ENCODE assay signal across 8 mouse cellular contexts in the genomic region with DNA sequence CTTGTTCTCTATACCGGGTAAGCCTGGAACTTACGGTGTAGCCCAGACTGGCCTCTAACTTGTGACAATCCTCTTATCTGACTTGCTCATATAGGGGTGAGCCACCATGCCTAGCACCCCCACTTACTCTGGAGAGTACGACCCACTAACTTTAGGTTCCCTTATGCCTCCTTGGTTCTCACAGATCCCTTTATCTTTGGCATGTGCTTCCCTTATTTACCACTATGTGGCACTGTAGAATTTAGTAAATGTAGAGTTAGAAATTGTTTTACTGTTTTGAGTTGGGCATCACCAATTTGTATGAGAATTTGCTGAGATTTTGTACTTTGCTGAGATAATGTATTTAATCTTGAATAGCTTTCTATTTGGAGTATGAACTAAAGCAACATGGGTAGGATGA. TPM values are rescaled to one million over a fixed set of nuclear protein-coding genes. Genes with fewer than 3 reads are reported as not detected.
DNase-seq lines count a peak whose midpoint lies in the region; ATAC-seq and TF ChIP-seq lines count a peak whose summit lies in the region.

No protein-coding gene starts in this region.

- peak; percentile 85 for DNase-seq in forebrain, embryonic 14.5 days (ENCODE audit: low spot score)
- peak; percentile 70 for DNase-seq in limb, embryonic 14.5 days (ENCODE audit: low spot score)
- DNase-seq in limb, embryonic 10.5 days (ENCODE audit: low spot score): no peak
- peak; percentile 70 for DNase-seq in brain, embryonic 14.5 days (ENCODE audit: low read depth)
- peak; percentile 28 for DNase-seq in lung, postnatal 14 days
- no peak for DNase-seq in testis, postnatal 10 days (ENCODE audit: low spot score)

- H3K9ac ChIP-seq in forebrain, embryonic 14.5 days (ENCODE audit: low read length): no peak overlapping the region
- H3K9ac ChIP-seq in forebrain, embryonic 13.5 days: no peak overlapping the region
- no peak overlapping the region for H3K9ac ChIP-seq in limb, embryonic 14.5 days (ENCODE audit: low read depth, low read length, severe bottlenecking)
- H3K9ac ChIP-seq in kidney, embryonic 14.5 days (ENCODE audit: low read depth, low read length): no peak overlapping the region

- peaks cover 45% of the 10 kb centered on the region for H3K36me3 ChIP-seq in forebrain, embryonic 14.5 days (ENCODE audit: control insufficient read depth, insufficient read depth, low read length)
- peaks cover 53% of the 10 kb centered on the region for H3K36me3 ChIP-seq in forebrain, embryonic 13.5 days (ENCODE audit: poor library complexity, severe bottlenecking)
- peaks cover 41% of the 10 kb centered on the region; the same call in 1 of the 2 replicates for H3K36me3 ChIP-seq in limb, embryonic 14.5 days (ENCODE audit: control insufficient read depth, insufficient read depth, low read length)
- peaks cover 78% of the 10 kb centered on the region for H3K36me3 ChIP-seq in limb, embryonic 10.5 days
- H3K36me3 ChIP-seq in kidney, embryonic 14.5 days (ENCODE audit: control insufficient read depth, insufficient read depth, low read length): peaks cover 40% of the 10 kb centered on the region

- H3K4me3 ChIP-seq in forebrain, embryonic 14.5 days (ENCODE audit: low read depth, low read length): no peak overlapping the region
- H3K4me3 ChIP-seq in forebrain, embryonic 13.5 days: no peak overlapping the region
- H3K4me3 ChIP-seq in limb, embryonic 14.5 days (replicated peaks; ENCODE audit: low read length): no peak overlapping the region
- no peak overlapping the region for H3K4me3 ChIP-seq in limb, embryonic 10.5 days
- no peak overlapping the region for H3K4me3 ChIP-seq in kidney, embryonic 14.5 days (ENCODE audit: low read length)

- TF ChIP-seq CTCF in brain, embryonic 14.5 days (IDR thresholded peaks at IDR 0.05; ENCODE audit: borderline replicate concordance, extremely low read depth, insufficient read depth, insufficient read length): no peak

- H3K4me1 ChIP-seq in forebrain, embryonic 14.5 days (ENCODE audit: control insufficient read depth, insufficient read depth, low read length): no peaks in the 10 kb centered on the region
- no peaks in the 10 kb centered on the region for H3K4me1 ChIP-seq in forebrain, embryonic 13.5 days
- H3K4me1 ChIP-seq in limb, embryonic 14.5 days (ENCODE audit: control insufficient read depth, insufficient read depth, low read length): no peaks in the 10 kb centered on the region
- H3K4me1 ChIP-seq in limb, embryonic 10.5 days: no peaks in the 10 kb centered on the region
- no peaks in the 10 kb centered on the region for H3K4me1 ChIP-seq in kidney, embryonic 14.5 days (ENCODE audit: control insufficient read depth, insufficient read depth, low read length)

- H3K27ac ChIP-seq in forebrain, embryonic 14.5 days (ENCODE audit: low read depth, low read length): no peak overlapping the region
- no peak overlapping the region for H3K27ac ChIP-seq in forebrain, embryonic 13.5 days
- no peak overlapping the region for H3K27ac ChIP-seq in limb, embryonic 14.5 days (replicated peaks; ENCODE audit: low read depth, low read length)
- no peak overlapping the region for H3K27ac ChIP-seq in limb, embryonic 10.5 days
- H3K27ac ChIP-seq in kidney, embryonic 14.5 days (ENCODE audit: low read depth, low read length): no peak overlapping the region

- 79% methylated on average over 3 of the region's 3 CpGs for WGBS in forebrain, embryonic 14.5 days
- 83% methylated on average over 3 of the region's 3 CpGs for WGBS in forebrain, embryonic 13.5 days
- WGBS in limb, embryonic 14.5 days: 79% methylated on average over 3 of the region's 3 CpGs
- 82% methylated on average over 3 of the region's 3 CpGs for WGBS in limb, embryonic 10.5 days
- 79% methylated on average over 3 of the region's 3 CpGs for WGBS in kidney, embryonic 14.5 days

- no peak overlapping the region for H3K4me2 ChIP-seq in forebrain, embryonic 14.5 days (ENCODE audit: low read length)
- H3K4me2 ChIP-seq in forebrain, embryonic 13.5 days: no peak overlapping the region
- no peak overlapping the region for H3K4me2 ChIP-seq in limb, embryonic 14.5 days (replicated peaks; ENCODE audit: low read depth, low read length, severe bottlenecking)
- H3K4me2 ChIP-seq in kidney, embryonic 14.5 days (replicated peaks; ENCODE audit: low read depth, low read length): no peak overlapping the region

- no peak for ATAC-seq in forebrain, embryonic 14.5 days
- no peak for ATAC-seq in forebrain, embryonic 13.5 days
- no peak for ATAC-seq in limb, embryonic 14.5 days (ENCODE audit: low FRiP score, low read depth)
- no peak; the same call in 1 of the 2 replicates for ATAC-seq in kidney, embryonic 14.5 days (ENCODE audit: low FRiP score, low TSS enrichment)

- no peak for TF ChIP-seq POLR2A in limb, embryonic 14.5 days (IDR thresholded peaks at IDR 0.05; ENCODE audit: borderline replicate concordance, extremely low read depth, insufficient read depth, insufficient read length)
- TF ChIP-seq POLR2A in brain, embryonic 14.5 days (IDR thresholded peaks at IDR 0.05; ENCODE audit: borderline replicate concordance, extremely low read depth, insufficient read depth, insufficient read length, poor library complexity, severe bottlenecking): no peak

- H3K9me3 ChIP-seq in forebrain, embryonic 14.5 days (replicated peaks; ENCODE audit: control insufficient read depth, low read length): no peaks in the 10 kb centered on the region
- H3K9me3 ChIP-seq in forebrain, embryonic 13.5 days (replicated peaks): no peaks in the 10 kb centered on the region
- H3K9me3 ChIP-seq in limb, embryonic 14.5 days (ENCODE audit: control insufficient read depth, low read length): no peaks in the 10 kb centered on the region
- H3K9me3 ChIP-seq in limb, embryonic 10.5 days (replicated peaks): no peaks in the 10 kb centered on the region
- H3K9me3 ChIP-seq in kidney, embryonic 14.5 days (ENCODE audit: control insufficient read depth, low read length): no peaks in the 10 kb centered on the region

- no peaks in the 10 kb centered on the region for H3K27me3 ChIP-seq in forebrain, embryonic 14.5 days (replicated peaks; ENCODE audit: control insufficient read depth, insufficient read depth, low read length)
- no peaks in the 10 kb centered on the region for H3K27me3 ChIP-seq in forebrain, embryonic 13.5 days
- no peaks in the 10 kb centered on the region for H3K27me3 ChIP-seq in limb, embryonic 14.5 days (ENCODE audit: control insufficient read depth, insufficient read depth, low read length)
- no peaks in the 10 kb centered on the region for H3K27me3 ChIP-seq in limb, embryonic 10.5 days (ENCODE audit: low read depth, poor library complexity, severe bottlenecking)
- H3K27me3 ChIP-seq in kidney, embryonic 14.5 days (ENCODE audit: control insufficient read depth, insufficient read depth, low read length): no peaks in the 10 kb centered on the region

RNA-seq across cellular contexts. Expression of gene Srr, which starts 20.6 kb away (rescaled TPM):
- 45.9 and 56.0 TPM in 2 replicates for polyA plus RNA-seq in forebrain, embryonic 14.5 days (2014; fragmentation: Nextera tagmentation; extraction: Ambion mirVana)
- polyA plus RNA-seq in forebrain, embryonic 13.5 days (2015; fragmentation: Nextera tagmentation; extraction: Ambion mirVana): 30.5 and 35.7 TPM in 2 replicates
- polyA plus RNA-seq in limb, embryonic 14.5 days (2012; rRNA removed): 19.2 and 22.6 TPM in 2 replicates
- 33.2 and 34.2 TPM in 2 replicates for polyA plus RNA-seq in limb, embryonic 14.5 days (2014; fragmentation: Nextera tagmentation; extraction: Ambion mirVana)
- polyA plus RNA-seq in limb, embryonic 10.5 days (2016; fragmentation: Nextera tagmentation; extraction: Ambion mirVana): 13.2 and 17.3 TPM in 2 replicates
- polyA plus RNA-seq in brain, embryonic 14.5 days (2012; rRNA removed): 23.3 and 33.0 TPM in 2 replicates
- 13.0 and 24.0 TPM in 2 replicates for polyA plus RNA-seq in kidney, embryonic 14.5 days (2014; fragmentation: Nextera tagmentation; extraction: Ambion mirVana)

RNA-seq across cellular contexts. Expression of gene Smg6, which starts 20.7 kb away (rescaled TPM):
- 12.9 and 13.7 TPM in 2 replicates for polyA plus RNA-seq in forebrain, embryonic 14.5 days (2014; fragmentation: Nextera tagmentation; extraction: Ambion mirVana)
- polyA plus RNA-seq in forebrain, embryonic 13.5 days (2015; fragmentation: Nextera tagmentation; extraction: Ambion mirVana): 18.3 and 20.0 TPM in 2 replicates
- 36.5 and 46.3 TPM in 2 replicates for polyA plus RNA-seq in limb, embryonic 14.5 days (2012; rRNA removed)
- 16.0 and 17.9 TPM in 2 replicates for polyA plus RNA-seq in limb, embryonic 14.5 days (2014; fragmentation: Nextera tagmentation; extraction: Ambion mirVana)
- 19.6 and 21.5 TPM in 2 replicates for polyA plus RNA-seq in limb, embryonic 10.5 days (2016; fragmentation: Nextera tagmentation; extraction: Ambion mirVana)
- polyA plus RNA-seq in brain, embryonic 14.5 days (2012; rRNA removed): 35.0 and 39.3 TPM in 2 replicates
- polyA plus RNA-seq in kidney, embryonic 14.5 days (2014; fragmentation: Nextera tagmentation; extraction: Ambion mirVana): 12.8 and 19.8 TPM in 2 replicates

RNA-seq across cellular contexts. Expression of gene Tsr1, which starts 48.5 kb away (rescaled TPM):
- polyA plus RNA-seq in forebrain, embryonic 14.5 days (2014; fragmentation: Nextera tagmentation; extraction: Ambion mirVana): 33.2 and 38.2 TPM in 2 replicates
- 33.3 and 39.1 TPM in 2 replicates for polyA plus RNA-seq in forebrain, embryonic 13.5 days (2015; fragmentation: Nextera tagmentation; extraction: Ambion mirVana)
- polyA plus RNA-seq in limb, embryonic 14.5 days (2012; rRNA removed): 31.3 and 37.0 TPM in 2 replicates
- 49.6 and 50.0 TPM in 2 replicates for polyA plus RNA-seq in limb, embryonic 14.5 days (2014; fragmentation: Nextera tagmentation; extraction: Ambion mirVana)
- polyA plus RNA-seq in limb, embryonic 10.5 days (2016; fragmentation: Nextera tagmentation; extraction: Ambion mirVana): 55.3 and 61.4 TPM in 2 replicates
- 20.5 and 25.0 TPM in 2 replicates for polyA plus RNA-seq in brain, embryonic 14.5 days (2012; rRNA removed)
- 41.7 and 54.8 TPM in 2 replicates for polyA plus RNA-seq in kidney, embryonic 14.5 days (2014; fragmentation: Nextera tagmentation; extraction: Ambion mirVana)

RNA-seq across cellular contexts. Expression of gene Sgsm2, which starts 49.5 kb away (rescaled TPM):
- polyA plus RNA-seq in forebrain, embryonic 14.5 days (2014; fragmentation: Nextera tagmentation; extraction: Ambion mirVana): 8.3 and 10.6 TPM in 2 replicates
- polyA plus RNA-seq in forebrain, embryonic 13.5 days (2015; fragmentation: Nextera tagmentation; extraction: Ambion mirVana): 9.7 and 10.5 TPM in 2 replicates
- polyA plus RNA-seq in limb, embryonic 14.5 days (2012; rRNA removed): 18.2 and 21.2 TPM in 2 replicates
- polyA plus RNA-seq in limb, embryonic 14.5 days (2014; fragmentation: Nextera tagmentation; extraction: Ambion mirVana): 6.5 and 7.1 TPM in 2 replicates
- polyA plus RNA-seq in limb, embryonic 10.5 days (2016; fragmentation: Nextera tagmentation; extraction: Ambion mirVana): 3.0 and 4.1 TPM in 2 replicates
- polyA plus RNA-seq in brain, embryonic 14.5 days (2012; rRNA removed): 52.4 and 63.2 TPM in 2 replicates
- polyA plus RNA-seq in kidney, embryonic 14.5 days (2014; fragmentation: Nextera tagmentation; extraction: Ambion mirVana): 4.4 and 5.7 TPM in 2 replicates

Comparison
In these comparisons a context has a peak if more than half of its experiments do, and no peak if none do; other contexts are left out.
1. DNase-seq: peak in forebrain, embryonic 14.5 days (single experiment), limb, embryonic 14.5 days (single experiment), brain, embryonic 14.5 days (single experiment) and lung, postnatal 14 days (single experiment); none in limb, embryonic 10.5 days (single experiment) and testis, postnatal 10 days (single experiment).